10 mouse cellular contexts compared by ENCODE assay signal in genomic region chr6:57431196-57431595, GRCm38 (mm10). TPM values are rescaled to one million over a fixed set of nuclear protein-coding genes. Genes with fewer than 3 reads are reported as not detected.
DNase-seq lines count a peak whose midpoint lies in the region; ATAC-seq and TF ChIP-seq lines count a peak whose summit lies in the region.
"Had no signal": no experiment of that assay in that cellular context is flagged by ENCODE, and none has a peak within 500 bp of the region (broad histone marks: within the 10 kb centered on the region; RNA-seq: fewer than 3 reads in every experiment).

No protein-coding gene starts in this region.

- TF ChIP-seq CTCF in liver, postnatal 0 days (IDR thresholded peaks at IDR 0.05; ENCODE audit: low read depth): no peak

- no peak overlapping the region for H3K9ac ChIP-seq in hindbrain, embryonic 14.5 days
- H3K9ac ChIP-seq in hindbrain, embryonic 12.5 days: no peak overlapping the region
- H3K9ac ChIP-seq in midbrain, embryonic 14.5 days (replicated peaks; ENCODE audit: low read length): no peak overlapping the region
- no peak overlapping the region for H3K9ac ChIP-seq in midbrain, embryonic 15.5 days
- no peak overlapping the region for H3K9ac ChIP-seq in liver, postnatal 0 days (replicated peaks)
- H3K9ac ChIP-seq: forebrain, embryonic 13.5 days had no signal

- H3K9me3 ChIP-seq in hindbrain, embryonic 14.5 days (ENCODE audit: control insufficient read depth, low read length): no peaks in the 10 kb centered on the region
- H3K9me3 ChIP-seq in hindbrain, embryonic 12.5 days (replicated peaks): no peaks in the 10 kb centered on the region
- H3K9me3 ChIP-seq in midbrain, embryonic 14.5 days (ENCODE audit: control insufficient read depth, low read length): no peaks in the 10 kb centered on the region
- H3K9me3 ChIP-seq in midbrain, embryonic 15.5 days: no peaks in the 10 kb centered on the region
- no peaks in the 10 kb centered on the region for H3K9me3 ChIP-seq in liver, postnatal 0 days (ENCODE audit: low read length)
- H3K9me3 ChIP-seq: forebrain, embryonic 13.5 days; hindbrain, embryonic 10.5 days had no signal

- peak; percentile 35 for DNase-seq in hindbrain, embryonic 14.5 days (ENCODE audit: low spot score)
- peak; percentile 40 for DNase-seq in midbrain, embryonic 14.5 days
- DNase-seq in brain, adult 2 months (ENCODE audit: low read depth, low spot score): peak; percentile 26
- peak; percentile 5 for DNase-seq in retina, postnatal 1 day
- DNase-seq in liver, postnatal 0 days: no peak
- DNase-seq: thymus, postnatal 25 days had no signal

- H3K27me3 ChIP-seq in hindbrain, embryonic 14.5 days (ENCODE audit: control insufficient read depth, insufficient read depth, low read length): no peaks in the 10 kb centered on the region
- H3K27me3 ChIP-seq in hindbrain, embryonic 12.5 days: no peaks in the 10 kb centered on the region
- H3K27me3 ChIP-seq in midbrain, embryonic 14.5 days (ENCODE audit: control insufficient read depth, insufficient read depth, low read length): no peaks in the 10 kb centered on the region
- H3K27me3 ChIP-seq in midbrain, embryonic 15.5 days (replicated peaks): no peaks in the 10 kb centered on the region
- no peaks in the 10 kb centered on the region for H3K27me3 ChIP-seq in liver, postnatal 0 days (ENCODE audit: insufficient read depth, low read length)
- H3K27me3 ChIP-seq: forebrain, embryonic 13.5 days had no signal

- H3K27ac ChIP-seq in hindbrain, embryonic 14.5 days: no peak overlapping the region
- H3K27ac ChIP-seq in hindbrain, embryonic 12.5 days: no peak overlapping the region
- H3K27ac ChIP-seq in midbrain, embryonic 14.5 days (replicated peaks; ENCODE audit: low read depth, low read length): no peak overlapping the region
- H3K27ac ChIP-seq in midbrain, embryonic 15.5 days: no peak overlapping the region
- no peak overlapping the region for H3K27ac ChIP-seq in liver, postnatal 0 days (ENCODE audit: low read depth)
- H3K27ac ChIP-seq: forebrain, embryonic 13.5 days; hindbrain, embryonic 10.5 days had no signal

- no peaks in the 10 kb centered on the region for H3K36me3 ChIP-seq in hindbrain, embryonic 14.5 days (replicated peaks; ENCODE audit: control insufficient read depth, insufficient read depth)
- H3K36me3 ChIP-seq in hindbrain, embryonic 12.5 days: no peaks in the 10 kb centered on the region
- H3K36me3 ChIP-seq in midbrain, embryonic 14.5 days (ENCODE audit: control insufficient read depth, insufficient read depth, low read length): no peaks in the 10 kb centered on the region
- H3K36me3 ChIP-seq in midbrain, embryonic 15.5 days (replicated peaks): no peaks in the 10 kb centered on the region
- no peaks in the 10 kb centered on the region for H3K36me3 ChIP-seq in liver, postnatal 0 days (replicated peaks; ENCODE audit: insufficient read depth, low read length)
- H3K36me3 ChIP-seq: hindbrain, embryonic 10.5 days had no signal

- TF ChIP-seq EP300 in liver, postnatal 0 days (IDR thresholded peaks at IDR 0.05; ENCODE audit: low read depth): no peak

- H3K4me2 ChIP-seq in hindbrain, embryonic 14.5 days (replicated peaks): no peak overlapping the region
- no peak overlapping the region for H3K4me2 ChIP-seq in hindbrain, embryonic 12.5 days (replicated peaks)
- H3K4me2 ChIP-seq in midbrain, embryonic 14.5 days (ENCODE audit: low read length): no peak overlapping the region
- H3K4me2 ChIP-seq in midbrain, embryonic 15.5 days: no peak overlapping the region
- no peak overlapping the region for H3K4me2 ChIP-seq in liver, postnatal 0 days (ENCODE audit: low read depth, low read length)
- H3K4me2 ChIP-seq: forebrain, embryonic 13.5 days had no signal

- H3K4me3 ChIP-seq in hindbrain, embryonic 14.5 days (replicated peaks; ENCODE audit: low read length): no peak overlapping the region
- H3K4me3 ChIP-seq in hindbrain, embryonic 12.5 days: no peak overlapping the region
- H3K4me3 ChIP-seq in midbrain, embryonic 14.5 days (replicated peaks; ENCODE audit: low read depth, low read length): no peak overlapping the region
- no peak overlapping the region for H3K4me3 ChIP-seq in midbrain, embryonic 15.5 days
- no peak overlapping the region for H3K4me3 ChIP-seq in liver, postnatal 0 days (ENCODE audit: low read depth, low read length)
- H3K4me3 ChIP-seq: forebrain, embryonic 13.5 days; hindbrain, embryonic 10.5 days had no signal

- WGBS in hindbrain, embryonic 14.5 days: 84% methylated on average over 1 of the region's 1 CpGs
- WGBS in hindbrain, embryonic 12.5 days: 87% methylated on average over 1 of the region's 1 CpGs
- WGBS in midbrain, embryonic 14.5 days: 83% methylated on average over 1 of the region's 1 CpGs
- 83% methylated on average over 1 of the region's 1 CpGs for WGBS in midbrain, embryonic 15.5 days
- 59% methylated on average over 1 of the region's 1 CpGs for WGBS in liver, postnatal 0 days (ENCODE audit: insufficient replicate concordance)

- no peak for ATAC-seq in hindbrain, embryonic 14.5 days (ENCODE audit: low FRiP score)
- ATAC-seq in hindbrain, embryonic 12.5 days (ENCODE audit: low FRiP score): no peak
- ATAC-seq in midbrain, embryonic 14.5 days (ENCODE audit: low FRiP score, low TSS enrichment): no peak
- no peak for ATAC-seq in midbrain, embryonic 15.5 days (replicated peaks)
- ATAC-seq in liver, postnatal 0 days: no peak
- ATAC-seq: forebrain, embryonic 13.5 days had no signal

- no peaks in the 10 kb centered on the region for H3K4me1 ChIP-seq in hindbrain, embryonic 14.5 days (replicated peaks; ENCODE audit: control insufficient read depth, insufficient read depth, low read length)
- H3K4me1 ChIP-seq in hindbrain, embryonic 12.5 days: no peaks in the 10 kb centered on the region
- no peaks in the 10 kb centered on the region for H3K4me1 ChIP-seq in midbrain, embryonic 14.5 days (ENCODE audit: control insufficient read depth, insufficient read depth, low read length)
- no peaks in the 10 kb centered on the region for H3K4me1 ChIP-seq in midbrain, embryonic 15.5 days
- H3K4me1 ChIP-seq in liver, postnatal 0 days (ENCODE audit: insufficient read depth): no peaks in the 10 kb centered on the region
- H3K4me1 ChIP-seq: forebrain, embryonic 13.5 days; hindbrain, embryonic 10.5 days had no signal

RNA-seq across cellular contexts. Expression of gene Vmn1r20, which starts 2.5 kb away (rescaled TPM):
- not detected in 2 replicates for polyA plus RNA-seq in hindbrain, embryonic 14.5 days (2014; fragmentation: Nextera tagmentation; extraction: Ambion mirVana)
- polyA plus RNA-seq in hindbrain, embryonic 12.5 days (2016; fragmentation: Nextera tagmentation; extraction: Ambion mirVana): not detected in 2 replicates
- polyA plus RNA-seq in midbrain, embryonic 14.5 days (2014; fragmentation: Nextera tagmentation; extraction: Ambion mirVana): not detected in 2 replicates
- polyA plus RNA-seq in midbrain, embryonic 15.5 days (2015; fragmentation: Nextera tagmentation; extraction: Ambion mirVana): not detected in 2 replicates
- not detected in 2 replicates for polyA plus RNA-seq in liver, postnatal 0 days (2015; fragmentation: Nextera tagmentation; extraction: Ambion mirVana)
- polyA plus RNA-seq: forebrain, embryonic 13.5 days; hindbrain, embryonic 10.5 days had no signal

RNA-seq across cellular contexts. Expression of gene Vmn1r19, which starts 27.6 kb away (rescaled TPM):
- not detected in 2 replicates for polyA plus RNA-seq in hindbrain, embryonic 14.5 days (2014; fragmentation: Nextera tagmentation; extraction: Ambion mirVana)
- polyA plus RNA-seq in hindbrain, embryonic 12.5 days (2016; fragmentation: Nextera tagmentation; extraction: Ambion mirVana): not detected in 2 replicates
- polyA plus RNA-seq in midbrain, embryonic 14.5 days (2014; fragmentation: Nextera tagmentation; extraction: Ambion mirVana): not detected in 2 replicates
- polyA plus RNA-seq in midbrain, embryonic 15.5 days (2015; fragmentation: Nextera tagmentation; extraction: Ambion mirVana): not detected in 2 replicates
- polyA plus RNA-seq in liver, postnatal 0 days (2015; fragmentation: Nextera tagmentation; extraction: Ambion mirVana): not detected in 2 replicates
- polyA plus RNA-seq: forebrain, embryonic 13.5 days; hindbrain, embryonic 10.5 days had no signal

RNA-seq across cellular contexts. Expression of gene Vmn1r18, which starts 35.6 kb away (rescaled TPM):
- not detected in 2 replicates for polyA plus RNA-seq in hindbrain, embryonic 14.5 days (2014; fragmentation: Nextera tagmentation; extraction: Ambion mirVana)
- not detected in 2 replicates for polyA plus RNA-seq in hindbrain, embryonic 12.5 days (2016; fragmentation: Nextera tagmentation; extraction: Ambion mirVana)
- polyA plus RNA-seq in midbrain, embryonic 14.5 days (2014; fragmentation: Nextera tagmentation; extraction: Ambion mirVana): not detected in 2 replicates
- polyA plus RNA-seq in midbrain, embryonic 15.5 days (2015; fragmentation: Nextera tagmentation; extraction: Ambion mirVana): not detected in 2 replicates
- not detected in 2 replicates for polyA plus RNA-seq in liver, postnatal 0 days (2015; fragmentation: Nextera tagmentation; extraction: Ambion mirVana)
- polyA plus RNA-seq: forebrain, embryonic 13.5 days; hindbrain, embryonic 10.5 days had no signal
